Mouse (Mus musculus): ENCODE data around the gene Prkn.

The Prkn gene

GRCm38 (mm10) chr17:10840148-10840707 lies at the start of gene Prkn, which contains the start of gene Pacrg:
Gene Prkn, plus strand, starts transcription at chr17:10840384.
Gene Pacrg, minus strand, starts transcription at chr17:10840311.
- peak; percentile 96 for DNase-seq

- no peak for DNase-seq
Measured at GRCm38 (mm10) chr17:10791661-10792060, 48.5 kb upstream of the Prkn start.

- DNase-seq = no peak
Measured at GRCm38 (mm10) chr17:10806692-10807091, 33.5 kb upstream of the Prkn start.

- no peak for DNase-seq
Measured at GRCm38 (mm10) chr17:10807261-10807998, 32.8 kb upstream of the Prkn start.

GRCm38 (mm10) chr17:10808571-10808970 lies 31.6 kb upstream of the Prkn start:
- no peak for DNase-seq

GRCm38 (mm10) chr17:10818971-10819370 lies 21.2 kb upstream of the Prkn start:
- no peak for DNase-seq

- DNase-seq = peak; percentile 36
Measured at GRCm38 (mm10) chr17:10840731-10841201, 582 bp downstream of the Prkn start.

GRCm38 (mm10) chr17:10854207-10854606 lies 14.0 kb downstream of the Prkn start:
- no peak for DNase-seq

- no peak for DNase-seq
Measured at GRCm38 (mm10) chr17:10874208-10875187, 34.3 kb downstream of the Prkn start.

GRCm38 (mm10) chr17:10878986-10879385 lies 38.8 kb downstream of the Prkn start:
- DNase-seq = no peak

- DNase-seq = no peak
Measured at GRCm38 (mm10) chr17:10882260-10882659, 42.1 kb downstream of the Prkn start.

- no peak for DNase-seq
Measured at GRCm38 (mm10) chr17:10887924-10888323, 47.7 kb downstream of the Prkn start.

- DNase-seq = no peak
Measured at GRCm38 (mm10) chr17:10901686-10902228, 61.6 kb downstream of the Prkn start.

GRCm38 (mm10) chr17:10936698-10937097 lies 96.5 kb downstream of the Prkn start:
- DNase-seq = no peak

- DNase-seq = no peak
Measured at GRCm38 (mm10) chr17:10937844-10938243, 97.7 kb downstream of the Prkn start.

GRCm38 (mm10) chr17:10938755-10939154 lies 98.6 kb downstream of the Prkn start:
- DNase-seq = no peak

GRCm38 (mm10) chr17:10946552-10946951 lies 106.4 kb downstream of the Prkn start:
- DNase-seq = no peak

GRCm38 (mm10) chr17:10947614-10948013 lies 107.4 kb downstream of the Prkn start:
- DNase-seq = no peak

GRCm38 (mm10) chr17:10959066-10959864 lies 119.1 kb downstream of the Prkn start:
- DNase-seq = no peak

GRCm38 (mm10) chr17:10962151-10962550 lies 122.0 kb downstream of the Prkn start:
- DNase-seq = no peak

- DNase-seq = no peak
Measured at GRCm38 (mm10) chr17:10982136-10982535, 142.0 kb downstream of the Prkn start.

- DNase-seq = no peak
Measured at GRCm38 (mm10) chr17:10987040-10987439, 146.9 kb downstream of the Prkn start.
